Mouse (Mus musculus) embryo, embryonic 9.5 days (tissue): Measurements from ENCODE around the gene Csrp3.

Source experiments
- DNase-seq: peaks from one replicate; pipeline ENCODE4 v3.0.0-alpha.2; 2017; ENCODE audit errors: extremely low spot score

The Csrp3 gene

GRCm38 (mm10) chr7:48847820-48848650, at the start of gene Csrp3:
Csrp3 (minus strand) TSS chr7:48848033.
- no peak for DNase-seq

DNA sequence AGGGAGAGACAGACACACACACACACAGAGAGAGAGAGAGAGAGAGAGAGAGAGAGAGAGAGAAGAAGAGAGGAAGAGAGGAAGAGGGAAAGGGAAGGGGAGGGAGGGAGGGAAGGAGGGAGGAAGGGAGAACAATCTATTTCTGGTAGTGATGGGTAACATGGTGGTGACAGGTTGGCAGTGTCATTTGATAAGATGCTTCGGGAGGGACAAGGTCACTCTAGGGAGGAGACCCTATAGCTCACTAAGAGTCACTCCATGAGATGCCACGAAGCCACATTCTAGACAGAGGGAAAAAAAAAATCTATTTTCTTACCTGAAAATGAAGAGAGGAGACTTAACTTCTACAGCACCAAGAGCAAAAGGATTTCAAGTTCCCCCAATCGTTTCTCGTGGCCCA, 48.2 kb upstream of the Csrp3 start:
- DNase-seq = no peak

DNA sequence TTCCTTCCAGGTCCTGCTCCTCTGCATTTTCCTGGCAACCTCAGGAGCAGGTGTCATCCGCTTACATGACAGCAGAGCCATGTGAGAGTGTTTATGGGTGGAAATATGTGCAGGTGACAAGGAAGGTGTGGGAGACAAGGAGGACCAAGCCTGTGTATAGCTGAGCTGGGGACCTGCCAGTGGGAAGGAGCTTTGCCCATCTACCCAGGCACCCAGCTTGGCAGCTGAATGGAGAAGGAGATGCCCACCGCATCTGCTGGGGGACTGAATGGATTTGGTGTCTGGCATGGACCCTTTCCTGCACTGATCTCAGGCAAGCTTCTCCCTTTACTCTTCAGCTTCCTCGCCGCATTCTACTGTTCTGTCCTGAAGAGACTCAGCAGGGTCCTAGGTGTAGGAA, 47.6 kb upstream of the Csrp3 start:
- no peak for DNase-seq

- no peak for DNase-seq
These were observed 46.9 kb upstream of the Csrp3 start for GRCm38 (mm10) chr7:48894763-48895162.

GRCm38 (mm10) chr7:48894152-48894551, 46.3 kb upstream of the Csrp3 start:
- peak; percentile 62 for DNase-seq

GRCm38 (mm10) chr7:48893093-48893492, 45.3 kb upstream of the Csrp3 start:
- DNase-seq = no peak

DNA sequence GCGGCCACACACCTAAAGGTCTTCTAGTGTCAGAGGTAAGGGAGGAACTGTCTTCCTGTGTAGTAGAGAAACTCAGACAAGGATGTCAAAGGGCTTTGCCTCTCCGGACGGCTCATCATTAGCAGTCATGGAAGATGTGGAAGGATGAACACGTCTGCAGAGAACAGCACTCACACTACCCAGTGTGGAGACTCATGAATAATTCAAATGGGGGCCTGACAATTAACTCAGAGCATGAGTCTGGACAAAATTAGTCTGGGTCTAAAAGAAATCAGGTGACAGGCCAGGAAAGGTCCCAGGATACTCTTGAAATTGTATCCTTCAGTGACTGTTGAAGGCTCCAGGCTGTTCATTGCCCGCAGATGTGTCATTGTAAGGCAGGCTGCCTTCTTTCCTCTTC, 43.2 kb upstream of the Csrp3 start:
- no peak for DNase-seq

DNA sequence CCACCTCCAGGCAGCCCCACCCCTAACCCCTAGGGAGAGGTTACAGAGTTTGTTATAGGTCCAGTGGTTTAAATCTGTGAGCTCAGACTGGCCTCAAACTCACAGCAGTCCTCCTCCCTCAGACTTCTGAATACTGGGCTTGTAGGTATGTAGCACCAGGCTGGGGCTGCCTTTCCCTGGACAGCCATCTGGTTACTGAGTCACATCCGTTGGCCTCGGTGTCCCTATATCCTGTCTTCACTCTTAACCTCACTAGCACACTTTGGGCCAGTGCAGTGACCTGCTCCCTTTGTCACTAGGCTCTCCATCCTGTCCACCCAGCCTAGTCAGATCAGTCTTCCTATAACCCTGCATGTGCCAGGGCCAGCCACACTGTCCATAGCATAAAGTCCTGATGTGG, 40.9 kb upstream of the Csrp3 start:
- no peak for DNase-seq

GRCm38 (mm10) chr7:48887973-48888372, 40.1 kb upstream of the Csrp3 start:
- no peak for DNase-seq

DNA sequence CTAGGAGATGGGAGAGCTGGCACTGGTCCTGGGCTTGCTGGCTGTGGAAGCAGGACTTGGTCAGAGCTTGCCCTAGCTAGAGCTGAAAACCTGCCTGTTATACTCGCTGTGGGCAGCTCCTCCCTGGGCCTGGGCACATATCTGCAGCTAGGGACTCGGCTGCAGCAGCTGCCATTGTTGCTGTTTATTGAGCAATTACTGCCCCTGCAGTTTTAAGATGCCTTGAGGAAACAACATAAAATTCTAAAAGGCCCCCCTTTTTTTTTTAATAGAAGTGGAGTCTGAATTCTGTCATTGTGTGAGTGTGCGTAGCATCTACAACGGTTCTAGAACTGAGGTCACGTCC, 36.4 kb upstream of the Csrp3 start:
- DNase-seq = no peak

- DNase-seq = no peak
These were observed 35.9 kb upstream of the Csrp3 start for GRCm38 (mm10) chr7:48883525-48884265.

DNA sequence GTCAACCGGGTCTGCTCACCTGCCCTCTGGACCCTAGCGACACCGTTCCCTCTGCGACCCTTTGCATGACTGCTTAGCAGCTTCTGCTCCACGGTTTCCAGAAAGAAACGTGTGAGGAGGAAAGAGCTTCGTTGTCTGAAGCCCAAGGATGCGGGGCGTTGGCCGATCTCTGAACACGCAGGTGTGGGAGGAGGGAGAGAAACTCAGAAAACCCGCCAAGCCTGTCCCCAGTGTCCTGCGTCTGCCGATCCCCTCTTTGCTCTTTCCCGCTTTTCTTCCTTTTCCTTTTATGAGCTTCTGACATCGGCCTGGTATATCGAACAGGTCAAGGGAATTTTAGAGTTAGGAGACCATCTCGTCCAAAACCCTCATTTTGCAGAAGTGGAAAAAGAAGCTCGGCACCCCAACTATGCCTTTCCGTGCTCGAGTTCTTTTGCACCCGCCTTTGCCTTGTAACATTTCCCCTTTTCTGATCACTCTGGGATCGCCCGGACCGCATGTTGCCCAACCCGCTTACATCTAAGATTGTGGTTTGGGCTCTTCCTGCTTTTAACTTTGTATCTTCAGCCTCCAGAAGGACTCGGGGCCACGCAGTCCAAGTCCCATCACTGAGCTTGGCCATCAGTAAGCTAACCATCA, 34.3 kb upstream of the Csrp3 start:
- DNase-seq = peak; percentile 49

DNA sequence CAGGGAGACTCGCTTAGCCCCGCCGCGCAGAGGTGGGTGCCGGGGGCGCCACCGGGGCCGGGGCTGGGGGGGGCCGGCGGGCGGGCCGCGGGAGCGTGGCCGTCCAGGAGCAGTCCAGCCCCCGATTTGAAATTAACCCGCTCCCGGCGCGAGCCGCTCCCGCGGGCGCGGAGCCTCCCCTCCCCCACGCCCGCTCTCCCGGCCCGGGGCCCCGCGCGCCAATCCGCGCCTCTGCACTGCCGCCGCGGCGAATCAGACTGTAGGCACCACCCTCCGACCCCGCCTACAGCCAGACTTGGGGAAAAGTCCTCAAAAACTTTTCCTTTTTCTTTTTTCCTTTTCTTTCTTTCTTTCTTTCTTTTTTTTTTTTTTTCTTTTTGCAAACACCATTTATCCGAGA, 33.7 kb upstream of the Csrp3 start, which contains the start of gene E2f8:
E2f8 (minus strand) TSS at position 111 of the 400 bp plus-strand sequence.
- peak; percentile 80 for DNase-seq

DNA sequence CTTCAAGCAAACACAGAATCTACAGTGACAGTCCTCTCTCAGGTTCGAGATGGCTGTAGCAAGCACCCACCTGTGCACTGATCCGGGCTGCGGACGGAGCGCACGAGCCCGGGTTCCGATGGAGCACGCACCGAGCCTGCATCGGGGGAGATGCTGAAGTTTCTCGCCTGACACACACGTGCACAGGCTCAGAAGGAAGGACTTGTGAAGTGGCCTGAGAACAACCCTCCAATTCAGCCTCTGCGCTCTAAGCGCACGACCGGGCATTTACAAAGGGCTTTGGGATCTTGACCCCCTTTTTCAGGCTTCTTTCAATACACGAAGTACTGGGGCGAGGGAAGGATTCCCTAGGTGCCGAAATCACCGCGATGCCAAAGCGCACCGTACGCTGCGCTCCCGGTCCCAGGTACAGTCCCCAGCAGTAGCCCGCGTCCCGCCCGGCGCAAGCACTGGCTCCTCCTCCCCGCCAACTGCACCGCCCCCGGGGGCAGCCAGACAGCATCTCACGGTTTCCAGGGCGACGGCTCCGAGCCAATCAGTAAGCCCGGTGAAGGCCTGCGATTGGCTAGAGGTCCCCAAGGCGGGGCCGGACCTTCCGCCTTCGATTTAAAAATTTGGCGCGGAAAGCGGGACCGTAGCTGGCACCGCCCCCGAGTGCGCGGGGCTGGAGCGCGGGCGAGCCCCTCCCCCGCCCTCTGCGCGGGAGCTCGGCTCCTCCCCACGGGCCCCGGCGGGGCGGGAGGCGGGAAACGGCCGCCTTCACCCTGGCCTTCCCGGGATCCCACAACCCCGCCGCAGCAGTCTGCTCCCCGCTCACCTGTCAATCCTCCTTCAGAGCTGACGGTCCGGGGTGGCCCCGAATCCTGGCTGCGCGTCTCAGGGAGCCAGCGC, 33.0 kb upstream of the Csrp3 start:
- DNase-seq = peak; percentile 97

GRCm38 (mm10) chr7:48879574-48879973, 31.7 kb upstream of the Csrp3 start:
- DNase-seq = no peak

DNA sequence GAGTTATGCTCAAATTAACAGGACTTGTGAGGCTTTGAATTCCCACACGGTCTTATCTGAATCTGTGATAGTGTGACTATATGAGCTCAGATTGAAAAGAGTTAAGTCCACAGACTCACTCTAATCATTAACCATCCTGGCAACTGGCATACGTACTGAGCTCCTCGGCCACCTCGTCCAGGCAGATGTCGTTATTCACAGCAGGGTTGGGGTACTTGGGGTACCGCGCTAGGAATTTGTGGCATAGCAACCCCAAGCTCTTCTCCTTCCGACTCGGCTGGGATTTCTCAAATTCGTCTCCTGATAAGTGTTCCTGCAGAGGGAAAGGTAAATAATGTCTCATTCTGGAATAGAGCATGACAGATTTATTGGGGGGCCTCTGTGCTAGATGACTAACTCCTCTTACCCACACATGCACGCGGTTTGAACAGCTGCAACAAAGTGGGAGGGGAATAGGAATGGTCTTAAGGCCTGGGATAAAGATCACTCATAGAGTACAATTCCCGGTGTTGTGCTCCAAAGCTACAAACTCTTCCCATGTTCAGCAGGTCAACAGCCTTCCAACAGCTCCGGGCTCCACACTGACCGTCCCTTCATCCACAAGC, 30.1 kb upstream of the Csrp3 start:
- DNase-seq = no peak

DNA sequence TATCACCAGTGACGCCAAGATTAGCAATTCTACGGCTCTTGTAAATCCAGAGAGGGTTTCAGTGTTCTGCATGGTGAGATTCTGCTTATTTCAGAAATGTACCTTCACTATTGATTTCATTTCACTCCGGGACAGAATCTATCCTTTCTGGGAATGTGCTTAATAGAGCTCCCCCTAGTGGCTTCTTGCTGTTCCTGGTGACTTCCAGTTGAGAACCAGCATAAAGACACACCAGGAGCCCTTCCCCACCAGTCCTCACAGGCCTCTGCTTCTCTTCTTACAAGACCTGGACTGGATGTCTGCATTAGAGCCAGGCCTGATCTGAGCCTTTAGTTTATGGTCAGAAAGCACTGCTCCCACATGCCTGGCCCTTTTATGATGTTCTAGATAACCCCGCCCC, 28.7 kb upstream of the Csrp3 start:
- peak; percentile 63 for DNase-seq

- DNase-seq = no peak
These were observed 27.3 kb upstream of the Csrp3 start for GRCm38 (mm10) chr7:48875096-48875495.

- no peak for DNase-seq
These were observed 23.5 kb upstream of the Csrp3 start for GRCm38 (mm10) chr7:48871292-48871691.

- DNase-seq = no peak
These were observed 22.8 kb upstream of the Csrp3 start for GRCm38 (mm10) chr7:48870579-48871180.

DNA sequence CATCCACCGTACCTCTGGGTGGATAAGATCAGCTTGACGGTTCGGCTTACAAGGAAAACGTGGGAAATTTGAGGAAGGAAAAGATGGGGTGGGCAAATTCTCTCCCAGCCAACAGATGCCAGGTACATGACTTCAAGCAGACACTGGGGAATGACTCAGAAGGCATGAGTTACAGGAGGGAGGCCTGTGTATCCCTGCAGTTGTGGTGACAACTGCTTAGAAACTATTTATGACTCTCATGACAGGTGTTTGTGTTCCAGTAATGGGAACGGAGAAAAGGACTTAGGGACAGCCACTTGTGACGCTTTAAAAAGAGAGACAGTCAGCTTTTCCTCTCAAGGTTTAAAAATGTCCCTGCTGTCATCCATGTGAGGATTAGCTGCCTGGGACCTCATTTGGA, 22.3 kb upstream of the Csrp3 start:
- DNase-seq = no peak
